Mouse (Mus musculus): ENCODE measurements around the gene Atp5mpl.

GRCm38 (mm10) chr12:111992626-111993025, 25.8 kb upstream of the Atp5mpl start:
- TF ChIP-seq ZNF384 (IDR thresholded peaks at IDR 0.05; ENCODE audit: low read depth, low read length) (no peak), NRF1 (IDR thresholded peaks at IDR 0.05; ENCODE audit: insufficient read depth, low read depth, low read length, poor library complexity, severe bottlenecking) (no peak)

Measured in MEL (cell line).